Mouse (Mus musculus) gastrocnemius, postnatal 14 days (tissue): ENCODE measurements around the gene Nlgn3. TPM values are rescaled to one million over a fixed set of nuclear protein-coding genes. Genes with fewer than 3 reads are reported as not detected.
"Not testable (repeated sequence)": the region's sequence is repeated elsewhere in the genome, so short reads cannot be mapped to it uniquely, and the experiment has no call there.

ENCODE experiments used
- DNase-seq: peaks from one replicate; pipeline ENCODE4 v3.0.0; 2021; ENCODE audit warnings: mixed read lengths
- intact Hi-C: fragments of 180-260 bp; cut with DNase I; formaldehyde crosslinking; loops from one replicate; pipeline ENCODE4 v1.15.1; 2025; ENCODE audit warnings: low total_unique reads
- total RNA-seq, 2 experiments: library from RNA; stranded (reverse); gene quantifications; 2 replicates each; pipeline ENCODE4 v1.2.3; 2021

The Nlgn3 gene
- total RNA-seq, 2 experiments from 2014 or later, result 0.18 to 0.66 TPM

DNA sequence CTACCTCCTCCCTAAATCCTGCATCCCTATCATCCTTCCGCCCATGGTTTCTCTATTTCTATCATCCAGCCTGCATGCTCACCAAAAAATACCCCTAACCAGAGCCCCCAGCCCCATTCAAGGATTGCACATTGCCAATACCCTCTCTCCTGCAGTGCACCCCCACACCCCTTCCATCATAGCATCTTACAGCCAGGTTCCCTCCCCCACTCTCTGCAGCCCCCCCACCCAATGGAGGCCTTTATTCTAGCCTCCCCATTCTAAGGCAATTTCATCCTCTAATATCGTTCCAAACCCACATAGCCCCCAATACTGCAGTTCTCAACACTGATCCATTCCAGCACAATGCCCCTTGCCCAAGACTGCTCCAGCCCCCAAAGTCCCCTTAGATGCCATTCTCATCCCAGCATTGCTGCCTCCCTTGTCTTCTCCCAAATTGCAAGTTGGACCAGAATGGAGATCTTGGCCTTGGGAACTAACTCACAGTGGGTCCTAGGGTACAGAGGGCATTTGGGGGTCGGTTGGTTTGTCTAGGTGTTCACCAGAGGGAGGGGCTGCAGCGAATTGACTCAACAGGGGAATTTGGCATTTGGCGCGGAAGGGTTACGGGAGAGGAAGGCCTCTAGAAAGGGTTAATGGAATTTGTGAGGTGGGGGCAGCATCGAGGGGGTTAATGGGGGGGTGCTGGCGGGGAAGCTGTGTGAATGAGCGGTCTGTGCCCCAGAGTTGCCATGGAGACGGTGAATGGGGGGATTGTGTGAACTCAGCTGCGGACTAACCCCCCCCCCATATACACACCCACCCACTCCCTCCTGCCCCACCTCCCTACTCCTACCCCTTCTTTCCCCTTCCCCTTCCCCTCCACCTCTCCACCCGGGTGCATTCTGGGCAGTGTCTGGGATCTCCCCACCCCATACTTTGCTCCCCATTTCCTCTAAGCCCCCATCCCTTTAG, 782 bp downstream of the Nlgn3 start:
- no peak for DNase-seq
- intact Hi-C loops, result no loop called here

DNA sequence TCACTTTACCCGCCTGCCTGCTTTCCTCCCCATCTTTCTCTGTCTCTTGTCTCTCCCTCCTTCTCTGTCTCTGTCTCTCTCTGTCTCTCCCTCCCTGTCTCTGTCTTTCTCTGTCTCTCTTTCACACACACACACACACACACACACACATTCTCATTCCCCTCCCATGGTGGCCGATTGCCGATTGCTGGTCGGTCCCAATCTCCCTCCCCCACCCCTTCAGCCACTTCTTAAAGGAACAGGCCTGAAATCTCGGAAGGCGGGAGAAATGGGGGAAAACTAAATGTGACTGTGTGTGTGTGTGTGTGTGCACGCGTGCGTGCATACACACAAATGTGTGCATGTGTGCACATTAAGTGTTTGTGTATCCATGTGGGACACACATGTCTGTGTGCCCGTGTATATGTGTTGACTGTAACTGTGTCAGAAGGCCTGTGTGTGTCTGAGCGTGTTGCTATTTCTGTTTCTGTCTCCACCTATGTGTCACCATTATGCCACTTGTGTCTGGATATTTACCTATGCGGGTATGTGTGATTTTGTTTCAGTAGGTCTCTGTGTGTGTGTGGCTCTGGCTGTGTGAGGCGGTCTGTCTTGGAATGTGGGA, 1.6 kb downstream of the Nlgn3 start:
- intact Hi-C loops, result no loop called here
- DNase-seq, result peak; percentile 25

DNA sequence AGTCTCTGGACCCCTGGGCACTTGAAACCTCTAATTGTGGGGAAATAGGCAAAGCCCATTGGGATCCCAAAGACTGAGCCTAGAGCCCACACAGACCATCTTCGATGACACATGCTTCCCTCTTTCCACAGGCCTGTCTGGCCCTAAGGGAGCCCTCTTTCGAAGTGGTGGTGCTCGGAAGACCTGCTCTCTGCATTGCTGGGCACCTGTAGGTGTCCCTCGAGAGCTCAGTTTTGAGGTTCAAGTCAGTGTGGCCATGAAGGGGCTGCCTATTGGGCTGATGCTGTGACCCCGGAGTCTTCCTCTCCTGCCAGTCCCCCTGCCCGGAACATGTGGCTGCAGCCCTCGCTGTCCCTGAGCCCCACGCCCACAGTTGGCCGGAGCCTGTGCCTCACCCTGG, 2.7 kb downstream of the Nlgn3 start:
- intact Hi-C loops, result no loop called here

DNA sequence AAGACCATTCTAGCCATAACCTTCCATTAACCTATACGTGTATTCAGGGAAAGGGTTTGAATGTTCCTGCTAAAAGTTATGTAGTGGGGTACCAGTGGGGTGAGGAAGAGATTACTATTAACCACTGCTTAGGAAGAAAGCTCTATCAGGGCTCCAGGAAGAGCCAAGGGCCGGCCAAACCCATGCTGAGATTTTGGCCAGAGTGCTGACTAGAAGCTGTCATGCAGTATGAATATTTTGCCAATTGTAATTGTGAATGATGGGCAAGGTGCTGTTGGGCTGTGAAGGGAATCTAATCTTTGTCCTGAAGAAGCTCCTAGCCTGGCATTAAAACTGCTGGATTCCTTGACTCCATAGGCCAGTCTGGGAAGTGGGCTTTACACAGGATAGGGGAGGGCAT, 5.7 kb downstream of the Nlgn3 start:
- intact Hi-C loops, result no loop called here
- DNase-seq, result no peak

More for the DNA sequence above, 2.7 kb downstream of the Nlgn3 start:
- DNase-seq, result no peak

DNA sequence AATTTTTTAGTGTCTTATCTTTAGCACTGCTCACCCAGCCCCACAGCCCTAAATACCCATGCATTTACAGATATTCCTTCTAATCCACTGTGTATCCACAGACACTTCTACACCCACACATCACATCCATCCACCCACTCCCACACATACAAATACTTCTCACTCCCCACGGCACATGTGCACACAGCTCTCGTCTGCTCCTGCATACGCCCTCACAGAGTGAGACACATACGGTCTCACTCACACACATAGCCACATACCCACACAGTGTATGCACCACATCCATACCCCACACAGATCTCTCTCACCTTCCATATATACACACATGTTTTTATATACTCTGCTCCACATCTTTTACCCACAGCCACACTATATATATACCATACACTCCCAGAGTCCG, 10.3 kb downstream of the Nlgn3 start:
- DNase-seq, result no peak
- intact Hi-C loops, result no loop called here

DNA sequence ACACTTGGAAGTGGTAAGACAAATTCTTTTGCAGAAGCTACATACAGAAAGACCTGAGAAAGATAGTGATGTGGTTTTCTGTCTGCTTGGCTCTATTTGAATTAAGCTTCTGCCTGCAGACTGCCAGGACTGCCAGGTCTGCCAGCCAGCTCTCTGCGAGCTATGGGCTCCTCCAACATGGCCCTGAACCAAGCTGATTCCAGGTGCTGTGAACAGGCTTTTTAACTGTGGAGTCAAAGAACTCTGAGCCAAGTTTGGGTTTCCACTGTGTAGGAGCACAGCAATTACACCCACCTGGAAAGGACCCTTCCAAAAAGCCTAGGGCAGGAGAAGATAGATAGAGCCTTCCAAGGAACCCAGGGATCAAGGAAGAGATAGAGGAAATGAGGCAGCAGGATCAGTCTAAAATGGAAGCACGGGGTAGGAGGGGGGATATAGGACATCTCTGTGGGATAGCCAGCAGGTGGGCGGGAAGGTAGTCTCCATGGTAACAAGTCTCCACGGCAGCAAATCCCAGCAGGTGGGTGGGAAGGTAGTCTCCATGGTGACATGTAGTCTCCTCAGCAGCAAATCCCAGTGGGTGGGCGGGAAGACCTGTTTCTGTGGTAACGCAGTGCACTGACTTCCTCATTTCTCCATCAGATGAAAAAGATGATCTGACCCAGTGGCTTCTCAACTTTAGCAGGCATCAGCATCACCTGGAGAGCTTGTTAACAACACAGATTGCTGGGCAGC, 14.8 kb downstream of the Nlgn3 start:
- DNase-seq, result no peak
- intact Hi-C loops, result no loop called here

DNA sequence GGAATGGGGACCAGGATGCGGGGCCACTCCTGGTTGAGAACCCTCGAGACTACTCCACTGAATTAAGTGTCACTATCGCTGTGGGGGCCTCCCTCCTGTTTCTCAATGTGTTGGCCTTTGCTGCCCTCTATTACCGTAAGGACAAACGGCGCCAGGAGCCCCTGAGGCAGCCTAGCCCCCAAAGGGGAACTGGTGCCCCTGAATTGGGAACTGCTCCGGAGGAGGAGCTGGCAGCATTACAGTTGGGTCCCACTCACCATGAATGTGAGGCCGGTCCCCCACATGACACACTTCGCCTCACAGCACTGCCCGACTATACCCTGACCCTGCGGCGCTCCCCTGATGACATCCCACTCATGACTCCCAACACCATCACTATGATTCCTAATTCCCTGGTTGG, 20.8 kb downstream of the Nlgn3 start:
- DNase-seq, result no peak
- intact Hi-C loops, result loop anchor here (5.0 kb wide), 1 partner anchor 182 kb away; no protein-coding TSS in a partner anchor

DNA sequence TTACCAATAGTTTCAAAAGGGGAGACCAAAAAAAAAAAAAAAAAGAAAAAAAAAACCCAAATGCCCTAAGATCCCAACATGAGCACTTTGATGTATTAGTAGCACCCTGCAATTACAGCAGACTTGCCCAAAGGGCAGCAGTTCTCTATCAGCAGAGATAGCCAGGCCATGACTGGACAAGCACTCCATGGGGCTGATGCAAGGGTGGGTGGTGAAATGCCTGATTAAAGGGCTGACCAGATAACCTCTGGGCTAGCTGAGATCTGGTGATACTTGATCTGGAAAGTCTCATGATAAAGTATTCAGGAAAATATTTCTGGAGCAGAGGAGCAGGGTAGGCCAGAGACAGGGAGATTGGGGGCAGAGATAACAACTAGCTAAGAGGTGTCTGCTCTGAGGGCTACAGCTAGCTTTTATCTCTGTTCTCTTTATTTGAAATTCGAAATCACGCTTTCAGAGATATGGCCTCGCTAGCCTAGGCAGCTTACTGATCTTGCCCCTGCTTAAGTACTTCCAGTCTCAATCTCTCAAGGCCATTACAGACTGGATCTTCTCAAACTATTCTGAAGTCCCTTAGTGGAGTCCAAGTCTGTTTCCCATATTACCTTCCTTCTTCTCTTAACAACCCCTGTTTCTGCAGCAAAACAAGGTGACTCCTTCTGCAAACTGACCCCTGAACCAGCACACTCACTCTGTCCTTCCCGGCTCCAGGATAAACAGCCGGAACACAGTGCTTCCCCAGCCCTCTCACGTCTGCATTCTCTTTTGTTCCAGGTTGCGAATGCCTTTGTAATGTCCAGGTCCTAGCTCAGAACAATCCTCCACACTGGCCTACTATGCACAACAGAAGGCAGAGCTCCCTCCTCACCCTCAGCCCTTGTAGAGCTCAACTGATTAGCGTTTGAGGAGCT, 27.3 kb downstream of the Nlgn3 start:
- DNase-seq, result no peak
- intact Hi-C loops, result no loop called here

DNA sequence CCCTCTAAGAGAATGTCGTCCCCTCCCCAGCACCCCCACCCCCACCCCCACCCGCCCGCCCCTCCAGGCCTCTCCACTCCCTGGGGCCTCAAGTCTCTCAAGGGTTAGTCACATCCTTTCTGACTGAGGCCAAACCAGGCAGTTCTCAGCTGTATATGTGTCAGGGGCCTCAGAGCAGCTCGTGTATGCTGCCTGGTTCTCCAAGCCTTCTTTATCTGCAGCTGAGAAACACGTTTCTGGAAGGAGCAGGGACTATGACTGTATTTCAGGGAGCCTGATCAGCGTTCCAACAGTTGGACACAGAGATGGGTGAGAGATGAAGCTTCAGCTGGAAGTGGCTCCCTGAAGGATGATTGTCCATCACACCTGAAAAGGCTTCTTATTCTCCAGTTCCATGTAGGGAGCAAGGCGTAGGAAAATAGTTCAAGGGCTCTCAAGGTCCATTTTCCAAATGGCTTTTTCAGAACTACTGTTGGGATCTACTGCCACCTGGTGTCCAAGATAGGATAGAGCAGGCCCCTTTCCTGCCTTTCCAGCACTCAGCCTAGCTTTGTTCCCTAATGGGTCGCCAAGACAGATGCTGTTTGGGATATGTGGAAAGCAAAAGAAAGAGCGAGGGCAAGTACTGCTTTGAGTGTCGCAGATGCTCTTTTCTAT, 30.5 kb downstream of the Nlgn3 start:
- peak; percentile 21 for DNase-seq
- intact Hi-C loops, result no loop called here

DNA sequence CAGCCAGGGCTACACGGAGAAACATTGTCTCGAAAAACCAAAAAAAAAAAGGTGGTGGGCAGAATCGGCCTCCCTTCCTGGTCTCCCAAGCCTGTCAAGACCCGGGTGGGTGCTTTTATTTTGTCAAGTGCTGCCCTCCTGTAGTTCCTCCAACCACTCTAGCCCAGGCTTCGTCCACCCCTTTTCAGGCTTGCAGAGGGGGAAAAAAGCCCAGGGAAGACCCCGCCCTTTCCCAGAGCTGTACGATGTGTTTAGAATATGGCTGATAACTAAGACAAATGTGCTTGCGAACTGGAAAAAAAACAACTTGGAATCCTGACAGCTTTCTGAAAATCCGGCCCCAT, 33.0 kb downstream of the Nlgn3 start:
- intact Hi-C loops, result no loop called here
- no peak for DNase-seq

DNA sequence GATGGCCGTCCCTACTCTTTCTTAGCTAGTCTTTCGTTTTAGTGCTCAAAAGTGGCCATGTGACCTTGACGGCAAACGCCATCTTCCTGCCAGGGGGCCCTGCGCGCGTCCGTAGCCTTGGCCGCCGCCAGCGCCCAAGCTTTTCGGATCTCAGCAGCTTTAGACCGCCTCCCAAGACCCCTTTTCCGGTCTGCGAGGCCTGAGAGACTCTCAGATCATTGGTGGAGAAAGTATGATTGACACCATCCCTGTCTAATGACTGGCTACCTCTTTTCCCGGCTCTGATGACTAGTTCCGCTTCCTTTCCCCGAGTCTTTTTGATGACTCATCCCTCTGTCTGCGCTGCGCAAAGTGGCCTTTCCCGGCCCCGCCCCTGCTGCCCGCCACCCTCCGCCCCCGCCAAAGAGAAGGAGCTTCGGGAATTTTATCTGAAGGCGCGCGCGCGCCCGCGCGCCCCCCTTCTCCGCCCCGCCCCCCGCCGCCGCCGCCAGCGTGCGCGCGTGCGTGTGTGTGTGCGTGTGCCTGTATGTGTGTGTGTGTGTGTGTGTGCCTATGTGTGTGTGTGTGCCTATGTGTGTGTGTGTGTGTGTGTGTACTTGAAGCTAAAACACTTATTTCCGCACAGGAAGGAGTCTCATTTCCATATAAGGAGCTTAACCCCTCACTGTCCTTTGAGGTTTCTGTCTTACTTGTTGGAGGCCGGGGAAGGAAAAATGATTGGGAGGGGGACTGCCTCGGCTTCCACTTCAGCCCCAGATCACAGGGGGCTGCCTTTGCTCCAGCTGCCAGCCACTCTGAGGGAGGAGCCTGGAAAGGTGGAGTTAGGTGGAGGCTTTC, 33.6 kb downstream of the Nlgn3 start:
- DNase-seq, result peak; percentile 87
- intact Hi-C loops, result no loop called here

DNA sequence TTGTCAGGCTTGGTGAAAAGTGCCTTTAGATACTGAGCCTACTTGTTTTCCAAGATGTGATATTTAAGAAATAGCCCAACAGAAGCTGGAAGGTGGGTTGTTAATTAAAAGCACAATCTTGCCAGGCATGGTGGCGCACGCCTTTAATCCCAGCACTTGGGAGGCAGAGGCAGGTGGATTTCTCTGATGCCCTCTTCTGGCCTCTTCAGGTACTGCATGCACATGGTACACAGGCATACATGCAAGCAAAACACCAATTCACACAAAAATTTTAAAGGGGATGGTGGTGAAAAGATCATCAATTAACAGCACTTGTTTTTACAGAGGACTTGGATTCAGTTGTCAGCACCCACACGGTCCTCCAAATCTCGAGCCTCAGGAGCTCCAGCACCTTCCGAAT, 35.6 kb downstream of the Nlgn3 start:
- no peak for DNase-seq
- intact Hi-C loops, result no loop called here

DNA sequence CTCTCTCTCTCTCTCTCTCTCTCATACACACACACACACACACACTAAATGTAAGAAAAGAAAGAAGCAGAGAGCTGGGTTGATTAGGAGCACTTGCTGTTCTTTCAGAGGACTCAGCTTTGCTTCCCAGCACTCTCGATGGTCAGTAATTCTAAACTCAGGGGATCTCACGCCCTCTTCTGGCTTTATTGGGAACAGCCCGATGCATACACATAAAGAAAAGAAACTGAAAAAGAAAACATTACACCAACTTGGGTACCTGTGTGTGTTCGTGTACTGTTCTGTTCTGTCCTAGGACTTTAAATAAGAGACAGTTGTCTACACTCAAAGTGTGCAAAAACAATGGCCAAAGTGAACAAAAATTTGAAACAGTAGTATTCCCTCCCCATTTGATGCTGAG, 39.7 kb downstream of the Nlgn3 start:
- intact Hi-C loops, result no loop called here
- no peak for DNase-seq

DNA sequence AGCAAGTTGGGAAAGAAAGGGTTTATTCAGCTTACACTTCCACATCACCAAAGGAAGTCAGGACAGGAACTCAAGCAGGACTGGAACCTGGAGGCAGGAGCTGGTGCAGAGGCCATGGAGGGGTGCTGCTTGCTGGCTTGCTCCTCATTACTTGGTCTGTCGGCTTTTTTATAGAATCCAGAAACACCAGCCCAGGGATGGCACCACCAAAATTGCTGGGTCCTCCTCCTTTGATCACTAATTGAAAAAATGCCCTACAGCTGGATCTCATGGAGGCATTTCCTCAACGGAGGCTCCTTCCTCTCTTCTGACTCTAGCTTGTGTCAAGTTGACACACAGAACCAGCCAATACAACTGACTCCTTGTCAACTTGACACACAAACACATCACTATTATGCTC, 43.9 kb downstream of the Nlgn3 start:
- intact Hi-C loops, DNase-seq: not testable (repeated sequence)

DNA sequence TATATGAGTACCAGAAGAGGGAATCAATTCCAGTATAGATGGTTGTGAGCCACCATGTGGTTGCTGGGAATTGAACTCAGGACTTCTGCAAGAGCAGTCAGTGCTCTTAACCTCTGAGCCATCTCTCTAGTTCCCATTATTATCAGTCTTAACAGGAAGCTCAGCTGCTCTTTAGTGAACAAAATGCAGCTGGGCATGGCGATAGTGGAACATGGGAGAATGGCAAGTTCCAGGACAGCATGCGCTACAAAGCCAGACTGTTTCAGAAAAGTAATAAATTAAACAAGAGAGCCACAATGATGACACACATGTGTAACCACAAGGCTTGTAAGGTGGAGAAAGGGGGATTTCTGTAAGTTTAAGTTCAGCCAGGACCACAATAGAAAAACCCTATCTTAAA, 46.5 kb downstream of the Nlgn3 start:
- intact Hi-C loops, result no loop called here
- no peak for DNase-seq

DNA sequence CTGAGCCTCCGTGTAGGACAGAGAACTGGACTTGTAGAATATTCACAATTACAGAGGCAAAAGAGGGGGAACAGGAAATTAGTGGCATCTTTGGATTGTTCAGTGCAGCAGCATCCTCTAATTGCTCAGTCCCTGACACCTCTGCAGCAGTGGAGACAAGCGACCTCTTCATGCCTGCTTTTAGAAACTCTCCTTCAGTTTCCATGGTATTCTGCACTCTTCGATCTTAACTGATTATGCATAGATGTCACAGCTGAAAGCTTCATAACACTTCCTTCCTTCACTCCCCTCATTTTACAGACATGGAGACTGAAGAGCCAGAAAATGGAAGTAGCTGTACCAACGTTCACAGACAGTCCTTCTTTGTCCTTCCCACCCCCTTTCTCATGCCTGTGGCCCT, 47.5 kb downstream of the Nlgn3 start:
- intact Hi-C loops, result no loop called here
- no peak for DNase-seq

DNA sequence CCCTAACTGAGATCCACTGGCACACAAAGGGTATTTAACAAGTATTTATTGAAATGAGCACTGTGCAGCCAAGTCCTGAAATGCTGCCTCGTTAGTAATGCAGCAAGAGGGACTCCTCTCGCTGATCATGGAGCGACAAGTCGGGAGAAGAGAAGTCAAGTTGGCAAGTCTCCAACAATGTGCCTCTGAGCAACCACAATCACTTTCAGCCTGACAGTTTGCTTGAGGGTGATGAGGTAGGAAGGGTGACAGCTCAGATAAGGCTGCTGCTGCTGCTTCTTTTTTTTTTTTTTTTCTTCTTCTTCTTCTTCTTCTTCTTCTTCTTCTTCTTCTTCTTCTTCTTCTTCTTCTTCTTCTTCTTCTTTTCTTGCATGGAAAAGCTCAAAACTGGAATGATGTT, 52.2 kb downstream of the Nlgn3 start:
- DNase-seq, result no peak
- intact Hi-C loops, result no loop called here

DNA sequence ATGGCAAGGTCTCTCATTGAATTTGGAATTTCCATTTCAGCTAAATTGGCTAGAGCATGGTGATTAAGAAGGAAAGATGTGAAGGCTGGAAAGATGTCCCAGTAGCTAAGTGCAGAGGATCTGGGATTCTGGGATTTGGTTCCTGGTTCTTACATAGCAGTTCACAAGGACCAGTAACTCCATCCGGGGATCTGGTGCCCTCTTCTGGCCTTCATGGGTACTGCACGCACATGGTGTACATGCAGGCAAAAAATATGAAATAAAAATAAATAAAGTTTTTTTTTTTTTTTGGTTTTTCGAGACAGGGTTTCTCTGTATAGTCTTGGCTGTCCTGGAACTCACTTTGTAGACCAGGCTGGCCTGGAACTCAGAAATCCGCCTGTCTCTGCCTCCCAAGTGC, 59.9 kb downstream of the Nlgn3 start:
- DNase-seq, intact Hi-C loops: not testable (repeated sequence)
